Mouse (Mus musculus) adrenal gland, postnatal 36 days (tissue): ENCODE data around the gene Lgr4. TPM values are rescaled to one million over a fixed set of nuclear protein-coding genes. Genes with fewer than 3 reads are reported as not detected.

Source experiments
- DNase-seq, 2 experiments: peaks; one replicate each; pipeline ENCODE4 v3.0.0; 2021; ENCODE audit warnings: mixed read lengths in 1 of 2
- total RNA-seq, 2 experiments: library from RNA; stranded (reverse); gene quantifications; 2 replicates each; pipeline ENCODE4 v1.2.3; 2021

Lgr4 gene
- total RNA-seq, 2 experiments from 2014 or later = 148 to 223 TPM

DNA sequence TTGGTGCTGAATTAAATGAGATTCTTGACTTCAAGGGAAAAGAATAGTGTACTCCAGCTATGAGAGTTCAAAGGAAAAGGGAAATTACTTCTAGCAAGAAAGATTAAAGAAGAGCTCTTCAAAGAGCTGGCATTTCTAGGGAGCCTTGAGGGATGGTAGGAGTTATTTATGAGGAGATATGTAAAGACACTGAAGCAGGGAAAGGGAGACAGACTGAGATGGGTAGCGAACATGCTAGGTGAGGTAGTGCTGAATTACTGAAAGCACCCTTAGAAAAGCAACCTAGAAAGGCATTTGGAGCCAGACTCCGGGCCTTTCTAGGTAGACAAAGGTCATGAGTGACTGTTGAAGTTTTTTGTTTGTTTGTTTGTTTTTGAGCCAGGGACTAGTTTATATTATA is 58.7 kb downstream of the Lgr4 start:
- DNase-seq = no peak

DNA sequence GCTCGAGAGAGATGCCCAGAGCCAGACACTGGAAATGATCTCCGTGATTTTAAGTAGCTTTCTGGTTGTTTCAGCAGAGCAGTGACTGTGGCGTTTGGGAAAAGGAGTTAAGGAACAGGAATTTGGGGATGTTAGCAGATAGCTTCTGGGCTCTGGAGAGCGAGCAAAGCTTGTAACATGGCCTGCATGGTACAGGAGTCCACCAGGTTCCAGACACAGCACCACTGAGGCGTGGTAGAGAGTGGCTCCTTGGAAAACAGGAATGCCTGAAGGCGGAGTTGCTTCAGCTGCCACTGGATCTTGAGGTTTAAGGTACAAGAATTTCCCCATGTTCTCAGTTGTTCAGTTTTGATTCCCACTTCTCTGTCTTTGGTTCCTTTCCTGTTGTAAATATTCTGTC is 59.9 kb downstream of the Lgr4 start:
- DNase-seq = no peak

DNA sequence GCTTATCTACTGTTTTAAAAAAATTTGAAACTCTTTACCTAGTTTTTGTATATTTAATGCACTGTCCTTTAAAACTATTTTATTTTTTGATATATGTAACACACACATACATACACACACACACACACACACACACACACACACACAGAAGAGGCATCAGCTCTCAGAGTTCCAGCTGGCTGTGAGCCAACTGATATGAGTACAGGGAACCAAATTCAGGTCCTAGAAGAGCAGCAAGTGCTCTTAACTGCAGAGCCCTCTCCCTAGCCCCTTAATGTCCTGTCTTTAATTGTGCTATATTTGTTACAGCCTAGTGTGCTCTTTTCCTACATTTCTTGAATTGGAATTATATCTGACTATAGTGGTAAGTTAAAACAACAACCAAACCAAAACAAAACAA is 61.8 kb downstream of the Lgr4 start:
- peak in 1 of 2 experiments; percentile 67 for DNase-seq

DNA sequence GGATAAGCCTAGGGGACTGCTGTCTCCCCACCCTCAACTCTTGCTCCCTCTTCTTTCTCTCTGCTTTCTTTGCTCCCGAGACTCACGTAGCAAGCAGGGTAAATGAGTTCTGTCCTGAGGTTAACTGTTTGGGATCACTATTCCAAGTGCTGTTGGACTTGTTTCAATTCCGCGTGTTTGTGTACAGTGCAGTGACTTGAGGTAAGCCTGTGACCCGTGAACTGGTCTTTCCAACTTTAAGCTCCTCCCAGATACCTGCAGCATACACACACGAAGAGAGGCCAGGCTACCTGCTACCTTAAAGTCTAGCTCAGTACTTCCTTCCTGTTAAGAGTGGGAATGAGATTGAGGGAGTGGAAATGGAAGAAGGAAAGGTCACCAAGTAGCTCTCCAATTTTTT is 66.0 kb downstream of the Lgr4 start:
- no peak for DNase-seq

DNA sequence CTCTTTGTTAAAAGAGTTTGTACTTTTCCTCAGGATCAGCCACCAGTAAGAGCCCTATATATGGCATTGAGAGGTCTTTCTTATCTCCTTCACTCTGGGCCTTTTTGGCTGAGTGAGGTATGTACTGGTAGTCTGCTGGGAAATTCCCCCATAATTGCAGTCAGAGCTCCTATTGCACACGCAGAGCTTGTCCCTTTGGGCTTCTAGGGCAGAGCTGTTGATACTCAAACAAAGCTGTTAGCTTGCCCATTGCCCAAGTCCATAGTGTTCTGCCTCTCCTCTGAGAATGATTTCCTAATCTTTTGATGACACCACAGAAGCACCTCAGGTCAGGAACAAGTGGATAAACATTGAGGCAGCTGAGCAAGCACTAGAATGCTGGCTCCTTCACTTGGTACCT is 67.5 kb downstream of the Lgr4 start:
- no peak for DNase-seq

DNA sequence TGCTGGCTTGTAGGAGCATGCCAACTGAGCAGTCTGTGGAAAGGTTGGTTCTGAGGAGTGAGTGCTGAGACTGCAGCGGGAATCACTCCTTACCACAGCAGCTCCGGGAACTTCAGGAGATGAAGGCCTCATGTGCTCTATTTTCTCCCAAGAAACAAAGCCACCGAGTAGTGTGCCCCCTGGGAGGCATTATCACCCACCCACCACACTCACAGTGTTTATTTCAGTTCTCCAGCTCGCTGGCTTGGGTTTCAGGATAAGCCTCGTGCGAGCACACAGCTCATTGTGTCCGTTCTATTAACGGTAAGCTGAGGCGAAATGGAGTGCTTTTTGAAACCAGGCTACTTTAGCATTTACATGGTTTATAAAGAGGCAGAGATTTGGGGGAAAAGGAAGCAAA is 68.1 kb downstream of the Lgr4 start:
- DNase-seq = no peak

DNA sequence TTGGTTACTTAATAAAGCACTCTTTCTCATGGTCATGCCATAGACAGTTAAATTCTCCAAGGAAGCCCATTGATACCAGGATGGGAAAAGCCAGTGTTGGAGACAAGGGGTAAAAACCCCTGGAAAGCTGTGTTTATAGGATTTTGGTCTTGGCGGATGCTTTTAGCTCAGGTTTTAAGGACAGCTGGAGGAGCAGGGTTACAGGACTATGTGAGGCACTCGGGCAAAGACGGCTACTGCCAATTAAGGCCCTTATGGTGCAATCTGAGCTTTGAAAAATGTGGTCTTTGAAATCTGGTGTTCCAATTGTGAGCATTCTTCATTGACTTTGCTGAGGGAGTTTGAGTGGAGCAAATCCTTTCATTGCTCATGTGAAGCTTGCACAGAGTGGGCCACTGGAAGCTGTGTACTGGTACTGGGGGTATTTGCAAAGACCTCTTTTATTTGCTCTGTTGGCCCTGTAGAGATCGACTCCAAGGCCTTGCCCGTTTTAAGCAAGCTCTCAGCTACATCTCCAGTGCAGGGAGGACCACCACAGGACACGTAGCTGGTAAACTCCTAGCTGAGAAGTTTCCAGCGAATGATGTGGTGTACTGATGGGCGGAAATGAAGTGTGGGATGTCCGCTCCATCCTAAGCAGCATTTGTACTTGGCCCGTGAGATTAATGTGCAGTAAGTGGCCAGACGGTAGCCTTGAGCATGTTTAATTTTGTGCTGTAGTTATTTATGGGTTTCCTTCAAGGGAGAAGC is 68.8 kb downstream of the Lgr4 start:
- DNase-seq = no peak

DNA sequence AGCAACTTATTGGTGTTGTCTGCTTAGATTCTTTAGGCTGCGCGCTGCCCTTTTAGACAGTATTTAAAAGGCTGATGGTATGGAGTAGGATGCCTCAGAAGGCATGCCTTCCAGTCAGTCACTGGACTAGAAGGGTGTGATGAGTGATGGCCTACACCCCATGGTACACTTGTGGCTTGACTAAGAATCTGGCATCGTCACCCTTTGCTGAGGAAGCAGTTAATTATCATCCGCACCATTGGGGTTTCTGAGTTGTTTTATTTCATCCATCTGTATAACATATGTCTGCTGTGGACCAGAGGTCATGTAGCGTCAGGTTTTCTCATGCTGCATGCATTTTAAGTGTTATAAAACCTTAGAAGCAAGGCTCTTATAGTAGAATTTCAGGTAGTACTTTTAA is 70.5 kb downstream of the Lgr4 start:
- DNase-seq = no peak

DNA sequence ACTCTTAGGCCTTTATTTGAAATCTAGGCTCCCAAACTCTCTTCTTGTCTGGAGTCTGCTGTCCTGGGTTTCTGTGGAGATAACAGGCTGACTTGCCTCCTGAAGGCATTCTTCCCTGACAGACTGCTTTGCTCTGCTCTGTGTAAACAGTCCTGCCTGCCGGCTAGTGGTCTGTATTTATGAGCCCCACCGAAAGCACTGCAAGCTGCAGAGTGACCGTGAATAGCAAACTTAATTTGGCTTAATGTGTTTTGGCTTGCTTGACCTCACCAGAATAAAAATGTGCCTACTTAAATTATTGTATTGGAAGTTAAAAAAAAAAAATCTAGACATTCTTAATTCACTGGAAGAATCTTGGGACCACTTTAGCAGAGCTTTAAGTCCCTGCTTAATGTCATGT is 71.7 kb downstream of the Lgr4 start:
- DNase-seq = no peak

DNA sequence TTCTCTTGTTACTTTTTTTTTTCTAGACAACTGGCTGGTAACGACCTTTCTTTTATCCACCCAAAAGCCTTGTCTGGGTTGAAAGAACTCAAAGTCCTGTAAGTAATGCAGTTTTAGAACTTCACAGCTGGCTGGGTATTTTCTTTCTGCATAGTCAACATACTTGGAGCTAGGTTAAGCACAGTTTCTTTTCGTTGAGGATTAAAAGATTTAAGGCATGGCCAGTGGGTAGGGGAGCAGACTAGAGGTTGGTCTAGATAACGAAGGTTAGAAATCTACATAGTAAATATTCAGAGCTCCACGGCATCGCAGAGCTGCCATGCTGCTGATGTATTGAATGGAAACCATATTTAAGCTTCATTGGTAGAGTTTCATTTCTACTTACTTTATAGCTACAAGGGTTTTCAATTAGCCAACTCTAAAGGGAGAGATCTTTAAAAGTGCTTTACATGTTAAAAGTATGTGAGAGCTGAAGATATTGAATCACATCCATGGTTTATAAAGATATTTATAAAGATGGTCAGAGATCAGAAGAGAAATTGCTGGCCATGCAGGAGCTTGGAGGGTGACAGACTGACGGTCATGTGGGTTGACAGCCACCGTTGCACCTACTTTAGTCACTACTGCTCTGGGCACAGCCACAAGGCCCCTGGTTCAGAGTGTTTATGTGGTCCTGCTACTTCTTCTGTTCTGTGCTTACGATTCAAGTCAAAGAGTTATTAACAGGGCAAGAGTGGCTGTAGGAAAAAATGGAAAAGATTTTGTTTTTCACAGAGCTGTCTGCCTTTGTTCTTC is 72.4 kb downstream of the Lgr4 start:
- DNase-seq = no peak

DNA sequence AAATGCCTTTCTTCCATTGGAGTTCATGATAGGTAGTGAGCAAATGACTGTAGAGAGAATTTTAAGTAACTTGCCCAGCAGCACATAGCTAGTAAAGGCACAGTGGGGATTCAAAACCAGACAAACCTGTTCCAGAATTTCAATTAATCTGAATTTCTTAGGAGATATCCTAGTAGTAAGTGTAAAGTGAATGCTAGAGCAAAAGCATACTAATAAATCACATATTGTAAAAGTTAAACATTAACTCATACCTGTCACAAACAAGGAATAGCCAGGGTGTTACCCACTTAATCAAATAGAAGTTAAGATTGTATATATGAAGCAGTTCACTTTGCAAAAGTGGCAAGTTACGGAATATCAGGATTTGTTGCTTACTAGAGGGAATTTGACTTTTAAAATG is 74.3 kb downstream of the Lgr4 start:
- no peak for DNase-seq

DNA sequence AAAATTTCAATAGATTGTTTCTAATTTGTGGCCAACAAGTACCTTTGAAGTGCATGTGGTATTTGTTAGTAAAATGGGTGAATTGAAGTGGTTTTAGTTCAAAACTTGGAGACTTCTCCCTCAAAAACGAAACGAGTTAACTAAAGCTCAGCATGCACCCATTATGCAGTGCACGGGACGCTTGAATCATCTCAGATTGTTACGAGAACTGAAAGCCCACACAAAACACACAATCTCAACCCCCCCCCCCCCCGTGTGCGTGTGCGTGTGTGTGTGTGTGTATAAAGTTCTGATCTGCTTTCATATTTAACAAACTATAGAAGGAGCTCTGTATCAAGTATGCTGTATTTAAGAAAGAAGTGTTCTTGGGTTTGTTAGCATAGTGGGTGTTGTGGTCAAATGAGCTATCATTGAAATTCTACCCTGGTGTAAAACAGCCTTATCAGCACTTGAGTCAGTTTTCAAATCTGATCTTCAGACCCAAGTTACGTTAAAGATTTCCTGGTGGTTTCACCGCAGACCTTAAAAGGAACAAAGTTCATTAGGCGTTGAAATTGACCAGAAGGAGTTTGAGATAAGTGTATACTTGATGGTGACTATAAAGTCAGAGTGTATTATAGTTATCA is 75.1 kb downstream of the Lgr4 start:
- no peak for DNase-seq

DNA sequence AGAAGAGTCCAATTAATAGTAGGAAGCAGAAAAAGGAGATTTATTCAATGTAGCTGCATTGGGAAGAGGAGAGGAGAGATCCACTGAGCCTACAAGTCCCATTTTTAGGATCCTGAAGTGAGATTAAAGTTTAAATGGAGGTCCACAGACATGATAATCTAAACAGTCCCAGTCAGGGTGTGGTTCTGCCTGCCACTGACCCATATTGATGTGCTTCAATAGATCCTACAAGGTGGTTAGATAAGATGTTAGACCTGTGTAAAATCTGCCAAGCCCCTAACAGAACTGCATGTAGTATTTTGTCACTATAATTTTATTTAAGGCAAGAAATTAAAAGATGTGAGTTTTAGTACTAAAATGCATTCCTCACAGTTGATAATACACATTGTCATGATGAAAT is 76.0 kb downstream of the Lgr4 start:
- DNase-seq = no peak

DNA sequence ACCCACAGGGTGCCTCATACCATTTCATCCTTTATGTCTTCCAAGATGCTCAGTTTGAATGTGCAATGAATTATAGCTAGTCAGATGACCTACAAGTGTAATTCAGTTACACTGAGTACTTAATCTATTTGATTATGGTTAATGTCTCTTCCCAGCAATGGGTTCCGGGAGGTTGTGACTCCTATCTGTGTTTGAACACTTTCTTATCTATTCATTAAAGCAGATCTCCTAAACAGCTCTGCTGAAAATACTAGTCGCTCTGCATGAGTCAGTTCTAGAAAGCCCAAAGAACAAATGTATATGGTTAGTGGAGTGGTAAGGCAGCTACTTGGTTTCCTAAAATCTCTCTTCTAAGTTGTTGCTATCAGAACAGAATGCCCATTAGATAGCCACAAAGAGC is 77.6 kb downstream of the Lgr4 start:
- no peak for DNase-seq

DNA sequence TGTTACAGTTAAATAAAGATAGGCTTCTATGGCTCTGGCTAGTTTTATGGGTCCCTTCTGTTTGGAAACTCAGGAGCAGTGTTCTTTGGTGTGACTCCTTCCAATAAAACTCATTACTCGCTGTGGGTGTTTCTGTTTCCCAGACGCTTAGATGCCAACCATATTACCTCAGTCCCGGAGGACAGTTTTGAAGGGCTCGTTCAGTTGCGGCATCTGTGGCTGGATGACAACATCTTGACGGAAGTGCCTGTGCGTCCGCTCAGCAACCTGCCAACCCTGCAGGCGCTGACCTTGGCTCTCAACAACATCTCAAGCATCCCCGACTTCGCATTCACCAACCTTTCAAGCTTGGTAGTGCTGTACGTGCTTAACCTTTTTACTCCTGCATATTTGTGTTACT is 79.0 kb downstream of the Lgr4 start:
- peak; percentile 66 to 70 for DNase-seq

DNA sequence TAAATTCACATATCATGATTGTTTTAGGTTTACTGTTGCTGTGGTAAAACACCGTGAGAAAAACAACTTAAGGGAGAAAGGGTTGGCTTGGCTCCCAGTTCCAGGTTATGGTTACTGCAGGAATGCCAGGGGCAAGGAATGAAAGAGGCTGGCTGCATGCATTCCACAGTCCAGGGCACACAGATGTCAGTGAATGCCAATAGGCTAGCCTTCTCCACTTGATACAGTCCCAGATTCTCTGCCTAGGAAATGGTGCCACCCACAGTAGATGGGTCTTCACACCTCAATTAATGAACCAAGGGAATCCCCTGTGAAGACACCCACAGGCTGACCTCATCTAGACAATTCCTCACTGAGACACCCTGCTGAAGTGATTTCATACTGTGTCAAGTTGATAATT is 87.2 kb downstream of the Lgr4 start:
- no peak for DNase-seq

DNA sequence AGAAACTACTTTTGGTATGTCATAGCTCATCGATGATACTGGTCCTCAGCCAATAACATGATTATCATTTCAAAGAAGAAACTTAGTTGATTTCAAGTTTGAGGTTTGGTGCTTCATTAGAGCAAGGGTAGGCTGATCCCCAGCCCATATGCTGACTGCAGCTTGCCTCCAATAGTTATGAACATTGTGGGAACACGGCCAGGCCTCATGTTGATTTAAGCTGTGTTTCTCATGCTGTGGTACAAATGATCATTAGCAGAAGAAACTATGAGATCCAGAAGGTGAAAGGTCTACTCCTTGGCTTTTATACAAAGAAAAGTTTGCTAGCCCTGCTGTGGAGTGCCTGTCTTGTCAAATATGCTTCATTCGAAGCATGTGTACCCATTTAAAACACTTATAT is 87.7 kb downstream of the Lgr4 start:
- DNase-seq = no peak

DNA sequence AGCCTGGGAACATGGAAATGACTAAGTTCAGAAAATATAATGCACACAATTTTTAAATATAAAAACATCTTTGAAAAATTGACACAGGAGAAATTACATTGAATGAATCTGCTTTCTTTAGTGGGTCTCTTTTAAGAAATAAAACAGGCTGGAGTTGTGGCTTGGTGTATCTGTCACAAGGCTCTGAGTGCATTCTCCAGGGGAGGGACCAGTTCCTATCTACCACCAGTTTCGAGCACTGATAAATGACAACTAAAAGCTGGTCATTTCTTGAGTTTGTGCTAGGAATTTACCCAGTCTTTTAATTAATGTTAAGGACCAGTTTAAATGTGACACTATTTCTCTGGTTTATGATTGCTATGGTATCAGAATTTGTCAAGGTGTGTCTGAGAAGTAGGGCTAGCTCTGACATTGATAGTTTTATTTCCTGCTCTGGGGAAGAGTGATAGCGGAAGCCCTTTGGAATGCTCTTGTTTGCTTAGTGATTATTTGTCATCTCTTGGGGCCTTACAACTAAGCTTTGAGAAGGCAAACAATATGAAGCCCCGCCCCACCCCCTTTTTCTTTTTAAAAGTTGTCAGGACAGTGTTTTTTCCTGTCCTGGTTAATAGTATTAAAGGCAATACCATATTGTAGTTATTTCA is 88.3 kb downstream of the Lgr4 start:
- no peak for DNase-seq

DNA sequence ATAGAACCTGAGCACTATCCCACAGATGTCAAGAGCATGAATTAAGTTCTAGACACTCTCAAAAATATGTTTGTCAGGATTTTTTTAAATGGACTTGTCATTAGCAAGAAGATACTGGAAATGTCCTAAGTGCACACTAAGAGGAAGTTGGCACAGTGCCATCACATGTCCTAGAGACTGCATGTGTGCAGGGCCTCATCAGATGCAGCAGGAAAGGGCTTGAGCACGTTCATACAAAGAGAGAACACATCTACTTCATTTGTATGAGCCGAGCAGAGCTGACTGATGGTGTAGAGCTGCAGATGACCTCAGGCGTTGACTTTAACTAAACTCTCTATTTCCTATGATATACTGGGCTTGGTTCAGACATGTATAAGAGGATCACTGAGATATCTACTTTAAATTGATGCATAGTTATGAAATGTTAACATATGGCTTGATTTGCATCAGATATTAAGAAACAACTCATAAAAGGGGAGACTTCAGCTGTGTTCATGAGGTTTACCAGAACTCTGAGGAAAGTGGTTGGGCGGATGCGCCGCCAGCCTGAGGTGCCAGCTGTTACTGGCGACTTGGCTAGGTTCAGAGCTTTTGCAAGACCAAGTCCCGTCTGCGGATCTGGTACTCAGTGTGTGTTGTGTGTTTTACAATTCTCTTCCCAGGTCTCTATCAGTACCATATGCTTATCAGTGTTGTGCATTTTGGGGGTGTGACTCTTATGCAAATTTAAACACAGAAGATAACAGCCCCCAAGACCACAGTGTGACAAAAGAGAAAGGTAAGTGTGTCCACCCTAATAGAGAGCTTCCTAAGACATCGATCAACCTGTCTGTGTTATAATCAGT is 90.2 kb downstream of the Lgr4 start:
- no peak for DNase-seq

DNA sequence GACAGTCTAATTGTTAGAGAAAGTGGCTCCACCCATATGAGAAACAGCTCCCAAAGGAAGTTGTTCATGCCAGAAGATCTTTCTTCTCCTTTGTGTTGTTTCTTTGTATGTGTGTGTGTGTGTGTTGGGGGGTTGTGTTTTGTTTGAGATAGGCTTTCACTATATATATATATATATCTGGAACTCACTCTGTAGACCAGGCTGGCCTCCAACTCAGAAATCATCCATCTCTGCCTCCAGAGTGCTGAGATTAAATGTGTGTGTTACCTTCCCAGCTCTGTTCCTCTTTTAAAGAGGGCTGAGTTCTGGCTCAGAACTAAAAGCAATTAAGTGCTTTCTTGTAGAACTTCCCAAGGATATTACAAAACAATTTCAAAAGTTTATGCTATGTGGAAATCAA is 92.0 kb downstream of the Lgr4 start:
- no peak for DNase-seq

DNA sequence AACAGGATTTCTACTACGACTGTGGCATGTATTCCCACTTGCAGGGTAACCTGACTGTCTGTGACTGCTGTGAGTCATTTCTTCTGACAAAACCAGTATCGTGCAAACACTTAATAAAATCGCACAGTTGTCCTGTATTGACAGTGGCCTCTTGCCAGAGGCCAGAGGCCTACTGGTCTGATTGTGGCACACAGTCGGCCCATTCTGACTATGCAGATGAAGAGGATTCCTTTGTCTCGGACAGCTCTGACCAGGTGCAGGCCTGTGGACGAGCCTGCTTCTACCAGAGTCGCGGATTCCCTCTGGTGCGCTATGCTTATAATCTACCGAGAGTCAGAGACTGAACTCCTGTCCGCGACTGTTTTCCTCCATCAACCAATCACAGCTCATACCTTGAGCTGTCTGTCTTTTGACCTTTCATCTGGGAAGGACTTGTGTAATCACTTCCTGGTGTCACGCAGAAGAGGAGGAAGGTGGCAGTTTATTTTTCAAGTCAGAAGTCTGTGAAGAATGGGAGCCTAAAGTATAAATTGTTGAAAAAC is 94.8 kb downstream of the Lgr4 start:
- DNase-seq = no peak

DNA sequence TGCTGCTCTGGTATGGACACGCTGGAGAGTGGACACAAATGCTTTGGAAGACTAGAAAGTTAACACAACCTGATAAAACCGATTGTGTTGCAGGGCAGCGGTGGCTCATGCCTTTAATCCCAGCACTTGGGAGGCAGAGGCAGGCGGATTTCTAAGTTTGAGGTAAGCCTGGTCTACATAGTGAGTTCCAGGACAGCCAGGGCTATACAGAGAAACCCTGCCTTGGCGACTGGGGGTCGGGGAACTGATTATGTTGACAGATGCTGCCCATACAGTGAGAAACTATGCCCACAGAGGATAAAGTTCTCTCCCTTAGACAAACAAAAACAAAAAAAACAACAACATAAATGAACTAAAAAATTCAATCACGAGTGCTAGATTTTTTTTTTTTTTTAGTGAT is 99.6 kb downstream of the Lgr4 start:
- no peak for DNase-seq
